Mouse (Mus musculus): Measurements from ENCODE around the gene Soat2.
A peak's percentile ranks its signal among the peaks of the same experiment; 100 is the strongest.
"Not testable (repeated sequence)": the region's sequence is repeated elsewhere in the genome, so short reads cannot be mapped to it uniquely, and the experiment has no call there.

Soat2 gene

GRCm38 (mm10) chr15:102147674-102148402 is 2.5 kb upstream of the Soat2 start:
- DNase-seq: no peak

- DNase-seq: no peak
These were observed 765 bp upstream of the Soat2 start for GRCm38 (mm10) chr15:102149561-102149960.

- no peak for DNase-seq
These were observed 2.3 kb downstream of the Soat2 start for GRCm38 (mm10) chr15:102152646-102153045.

GRCm38 (mm10) chr15:102155006-102155405 is 4.7 kb downstream of the Soat2 start:
- DNase-seq: not testable (repeated sequence)

GRCm38 (mm10) chr15:102156836-102157235 is 6.5 kb downstream of the Soat2 start:
- DNase-seq: no peak

GRCm38 (mm10) chr15:102160415-102161060 is 10.2 kb downstream of the Soat2 start:
- DNase-seq: no peak

GRCm38 (mm10) chr15:102163900-102164693 is 13.8 kb downstream of the Soat2 start:
- DNase-seq: no peak

GRCm38 (mm10) chr15:102165468-102166100 is 15.3 kb downstream of the Soat2 start:
- DNase-seq: no peak

- no peak for DNase-seq
These were observed 17.3 kb downstream of the Soat2 start for GRCm38 (mm10) chr15:102167620-102168021.

- DNase-seq: no peak
These were observed 18.7 kb downstream of the Soat2 start for GRCm38 (mm10) chr15:102169064-102169463.

- DNase-seq: no peak
These were observed 23.3 kb downstream of the Soat2 start for GRCm38 (mm10) chr15:102173581-102173980.

- no peak for DNase-seq
These were observed 25.5 kb downstream of the Soat2 start for GRCm38 (mm10) chr15:102175736-102176319.

GRCm38 (mm10) chr15:102176571-102177316 is 26.4 kb downstream of the Soat2 start:
- no peak for DNase-seq

GRCm38 (mm10) chr15:102177417-102177816 is 27.1 kb downstream of the Soat2 start:
- no peak for DNase-seq

GRCm38 (mm10) chr15:102178279-102178678 is 28.0 kb downstream of the Soat2 start:
- DNase-seq: peak; percentile 76

- no peak for DNase-seq
These were observed 28.8 kb downstream of the Soat2 start for GRCm38 (mm10) chr15:102179106-102179505.

GRCm38 (mm10) chr15:102179924-102180323 is 29.6 kb downstream of the Soat2 start:
- no peak for DNase-seq

GRCm38 (mm10) chr15:102183076-102183475 is 32.8 kb downstream of the Soat2 start:
- no peak for DNase-seq

GRCm38 (mm10) chr15:102186239-102186638 is 35.9 kb downstream of the Soat2 start:
- no peak for DNase-seq

GRCm38 (mm10) chr15:102188096-102188495 is 37.8 kb downstream of the Soat2 start:
- DNase-seq: no peak

GRCm38 (mm10) chr15:102188883-102189282 is 38.6 kb downstream of the Soat2 start:
- DNase-seq: no peak

- DNase-seq: no peak
These were observed 41.4 kb downstream of the Soat2 start for GRCm38 (mm10) chr15:102191699-102192098.
